Mouse (Mus musculus): ENCODE results near the gene Lrrc29. TPM values are rescaled to one million over a fixed set of nuclear protein-coding genes. Genes with fewer than 3 reads are reported as not detected.

The Lrrc29 gene
- polyA plus RNA-seq, 1 experiment, result 11.0 TPM

- 74% methylated on average over 8 of the region's 8 CpGs for WGBS
- H3K36me3 ChIP-seq (ENCODE audit: control insufficient read depth, insufficient read depth, low read length), result no peaks in the 10 kb centered on the region
- no peak overlapping the region for H3K27ac ChIP-seq (ENCODE audit: insufficient read depth, low read depth, low read length)
Measured at GRCm38 (mm10) chr8:105310118-105310517, 16.0 kb downstream of the Lrrc29 start.

DNA sequence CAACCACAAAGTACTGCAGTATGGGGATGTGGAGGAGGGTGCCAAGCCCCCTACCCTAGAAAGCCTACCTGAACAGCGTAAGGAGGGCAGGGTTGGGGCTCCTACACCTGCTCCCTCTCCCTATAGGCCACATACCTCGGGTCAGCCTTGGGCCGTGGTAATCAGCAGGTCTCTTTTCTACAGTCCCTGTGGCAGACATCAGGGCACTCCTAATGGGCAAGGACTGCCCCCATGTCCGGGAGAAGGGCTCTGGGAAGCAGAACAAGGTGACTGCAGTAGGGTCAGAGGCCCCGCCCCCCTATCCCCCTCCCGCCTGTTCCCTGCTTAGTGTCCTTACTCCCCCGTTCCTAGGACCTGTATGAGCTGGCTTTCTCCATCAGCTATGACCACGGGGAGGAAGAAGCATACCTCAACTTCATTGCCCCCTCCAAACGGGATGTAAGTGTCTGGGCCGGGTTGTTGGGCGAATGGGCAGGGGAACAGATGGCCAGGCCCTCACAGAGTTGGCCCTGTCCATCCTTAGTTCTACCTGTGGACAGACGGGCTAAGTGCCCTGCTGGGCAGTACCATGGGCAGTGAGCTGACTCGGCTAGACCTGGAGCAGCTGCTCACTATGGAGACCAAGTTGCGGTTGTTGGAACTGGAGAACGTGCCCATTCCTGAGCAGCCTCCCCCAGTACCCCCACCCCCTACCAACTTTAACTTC lies 16.8 kb downstream of the Lrrc29 start:
- no peaks in the 10 kb centered on the region for H3K27me3 ChIP-seq (replicated peaks; ENCODE audit: control insufficient read depth, insufficient read depth, low read length)

More at GRCm38 (mm10) chr8:105310118-105310517, 16.0 kb downstream of the Lrrc29 start:
- Histone ChIP-seq H3K4me3 (ENCODE audit: insufficient read depth, low read depth, low read length) (no peak overlapping the region), H3K27me3 (replicated peaks; ENCODE audit: control insufficient read depth, insufficient read depth, low read length) (no peaks in the 10 kb centered on the region), H3K4me1 (ENCODE audit: control insufficient read depth, insufficient read depth, low read length) (peaks cover 9% of the 10 kb centered on the region; the same call in 1 of the 2 replicates)
- no peak for DNase-seq
- TF ChIP-seq POLR2A (IDR thresholded peaks at IDR 0.05; ENCODE audit: low read depth, low read length) (no peak), CTCF (conservative IDR thresholded peaks at IDR 0.05; ENCODE audit: insufficient read depth, insufficient read length, low read depth, low read length) (no peak)

DNA sequence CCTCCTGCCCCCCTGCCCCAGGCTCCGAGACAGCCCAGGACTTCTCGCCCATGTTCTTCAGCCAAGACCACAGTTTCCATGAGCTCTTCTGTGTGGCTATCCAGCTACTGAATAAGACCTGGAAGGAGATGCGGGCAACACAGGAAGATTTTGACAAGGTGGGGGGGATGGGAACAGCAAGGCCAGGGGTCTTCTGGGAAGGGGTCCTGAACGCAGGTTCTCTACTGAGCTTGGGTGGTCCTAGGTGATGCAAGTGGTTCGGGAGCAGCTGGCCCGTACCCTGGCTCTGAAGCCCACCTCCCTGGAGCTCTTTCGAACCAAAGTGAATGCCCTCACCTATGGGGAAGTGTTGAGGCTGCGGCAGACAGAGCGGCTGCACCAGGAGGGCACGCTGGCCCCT lies 17.6 kb downstream of the Lrrc29 start:
- Histone ChIP-seq H3K4me3 (ENCODE audit: insufficient read depth, low read depth, low read length) (no peak overlapping the region), H3K27ac (ENCODE audit: insufficient read depth, low read depth, low read length) (no peak overlapping the region), H3K27me3 (replicated peaks; ENCODE audit: control insufficient read depth, insufficient read depth, low read length) (no peaks in the 10 kb centered on the region), H3K36me3 (ENCODE audit: control insufficient read depth, insufficient read depth, low read length) (no peaks in the 10 kb centered on the region), H3K4me1 (ENCODE audit: control insufficient read depth, insufficient read depth, low read length) (peaks cover 9% of the 10 kb centered on the region; the same call in 1 of the 2 replicates)
- 95% methylated on average over 10 of the region's 10 CpGs for WGBS
- DNase-seq, result no peak
- TF ChIP-seq POLR2A (IDR thresholded peaks at IDR 0.05; ENCODE audit: low read depth, low read length) (no peak), CTCF (conservative IDR thresholded peaks at IDR 0.05; ENCODE audit: insufficient read depth, insufficient read length, low read depth, low read length) (no peak)

More for the DNA sequence above, 16.8 kb downstream of the Lrrc29 start:
- DNase-seq, result no peak
- no peak overlapping the region for H3K27ac ChIP-seq (ENCODE audit: insufficient read depth, low read depth, low read length)
- no peak overlapping the region for H3K4me3 ChIP-seq (ENCODE audit: insufficient read depth, low read depth, low read length)
- H3K36me3 ChIP-seq (ENCODE audit: control insufficient read depth, insufficient read depth, low read length), result no peaks in the 10 kb centered on the region
- TF ChIP-seq POLR2A (IDR thresholded peaks at IDR 0.05; ENCODE audit: low read depth, low read length), result no peak
- no peak for TF ChIP-seq CTCF (conservative IDR thresholded peaks at IDR 0.05; ENCODE audit: insufficient read depth, insufficient read length, low read depth, low read length)
- WGBS, result 75% methylated on average over 15 of the region's 15 CpGs
- H3K4me1 ChIP-seq (ENCODE audit: control insufficient read depth, insufficient read depth, low read length), result peaks cover 9% of the 10 kb centered on the region; the same call in 1 of the 2 replicates

GRCm38 (mm10) chr8:105307670-105308069 lies 18.4 kb downstream of the Lrrc29 start:
- no peak overlapping the region for H3K4me3 ChIP-seq (ENCODE audit: insufficient read depth, low read depth, low read length)
- TF ChIP-seq POLR2A (IDR thresholded peaks at IDR 0.05; ENCODE audit: low read depth, low read length), result no peak
- TF ChIP-seq CTCF (conservative IDR thresholded peaks at IDR 0.05; ENCODE audit: insufficient read depth, insufficient read length, low read depth, low read length), result no peak
- no peaks in the 10 kb centered on the region for H3K27me3 ChIP-seq (replicated peaks; ENCODE audit: control insufficient read depth, insufficient read depth, low read length)
- WGBS, result 82% methylated on average over 13 of the region's 13 CpGs
- peaks cover 9% of the 10 kb centered on the region; the same call in 1 of the 2 replicates for H3K4me1 ChIP-seq (ENCODE audit: control insufficient read depth, insufficient read depth, low read length)
- DNase-seq, result no peak
- H3K27ac ChIP-seq (ENCODE audit: insufficient read depth, low read depth, low read length), result no peak overlapping the region
- no peaks in the 10 kb centered on the region for H3K36me3 ChIP-seq (ENCODE audit: control insufficient read depth, insufficient read depth, low read length)

DNA sequence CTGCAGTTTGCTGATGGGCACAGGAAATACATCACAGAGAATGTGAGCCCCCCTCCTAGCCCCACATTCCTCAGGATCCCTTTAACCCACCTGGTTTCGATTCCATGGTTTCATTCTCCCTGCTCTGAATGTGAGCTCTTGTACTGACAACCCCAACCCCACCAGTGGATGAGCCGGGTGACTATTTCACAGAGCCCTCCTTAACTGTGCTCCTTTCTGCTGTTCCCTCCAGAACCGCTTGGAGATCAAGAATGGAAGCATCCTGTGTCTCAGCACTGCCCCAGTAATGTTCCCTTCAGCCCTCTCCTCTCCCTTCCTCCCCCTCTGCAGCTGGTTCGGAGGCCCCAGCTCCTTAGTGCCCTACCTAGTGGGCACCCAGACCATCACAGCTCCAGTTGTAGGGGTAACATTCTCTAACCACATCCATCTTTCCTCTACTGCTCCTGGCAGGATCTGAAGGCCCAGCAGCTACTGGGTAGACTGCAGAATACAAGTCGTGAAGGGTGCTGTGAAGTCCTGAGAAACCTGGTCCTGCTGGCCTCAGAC lies 19.9 kb downstream of the Lrrc29 start:
- Histone ChIP-seq H3K27me3 (replicated peaks; ENCODE audit: control insufficient read depth, insufficient read depth, low read length) (no peaks in the 10 kb centered on the region), H3K36me3 (ENCODE audit: control insufficient read depth, insufficient read depth, low read length) (no peaks in the 10 kb centered on the region; the same call in 1 of the 2 replicates), H3K4me3 (ENCODE audit: insufficient read depth, low read depth, low read length) (peak overlapping the region; percentile 66), H3K4me1 (ENCODE audit: control insufficient read depth, insufficient read depth, low read length) (peaks cover 9% of the 10 kb centered on the region; the same call in 1 of the 2 replicates), H3K27ac (ENCODE audit: insufficient read depth, low read depth, low read length) (no peak overlapping the region)
- 24% methylated on average over 5 of the region's 5 CpGs for WGBS
- DNase-seq, result no peak
- TF ChIP-seq CTCF (conservative IDR thresholded peaks at IDR 0.05; ENCODE audit: insufficient read depth, insufficient read length, low read depth, low read length), result no peak
- no peak for TF ChIP-seq POLR2A (IDR thresholded peaks at IDR 0.05; ENCODE audit: low read depth, low read length)

DNA sequence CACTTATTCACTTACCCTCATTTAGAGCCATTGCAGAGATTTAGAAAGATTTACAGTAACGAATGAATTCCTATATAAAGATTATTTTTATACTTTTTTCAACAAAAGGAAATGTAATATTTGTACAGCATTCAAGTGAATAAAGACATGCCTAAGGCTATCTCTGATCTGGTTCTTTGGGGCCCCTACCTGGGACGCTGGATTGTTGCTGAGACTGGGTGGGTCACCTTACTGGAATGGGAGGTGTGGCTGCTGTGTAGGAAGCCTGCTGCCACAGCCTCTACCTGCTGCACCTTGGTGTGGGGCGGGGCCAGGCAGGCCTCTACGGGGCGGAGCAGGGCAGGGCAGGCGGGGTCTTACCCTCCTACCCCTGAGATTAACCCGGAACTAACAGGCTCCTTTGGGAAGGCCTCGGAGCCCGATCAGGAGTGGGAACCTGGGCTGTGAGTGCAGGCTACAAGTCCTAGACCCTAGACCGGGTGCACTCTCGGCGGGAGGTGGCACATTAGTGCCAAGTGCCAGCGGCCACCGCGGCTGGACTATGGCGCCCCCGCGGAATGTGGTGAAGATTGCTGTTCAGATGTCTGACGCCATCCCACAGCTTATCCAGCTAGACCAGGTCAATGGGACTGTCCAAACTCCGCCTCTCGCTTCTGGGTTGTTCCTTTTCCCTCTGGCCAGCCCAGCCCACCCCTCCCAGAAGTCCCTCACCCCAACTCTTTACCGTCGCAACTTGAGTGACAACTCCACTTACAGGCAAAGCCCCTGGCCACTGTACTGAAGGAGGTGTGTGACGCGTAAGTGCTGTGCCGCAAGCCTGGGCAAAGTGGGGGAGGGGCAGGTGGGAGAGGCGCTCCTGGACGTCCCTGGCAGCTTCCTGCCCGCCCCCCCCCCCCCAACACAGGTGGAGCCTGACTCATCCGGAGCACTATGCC lies 20.6 kb downstream of the Lrrc29 start, which contains the start of gene Elmo3:
Elmo3 (plus strand) TSS at position 391 of the 935 bp plus-strand sequence.
- WGBS, result 6% methylated on average over 27 of the region's 30 CpGs
- Histone ChIP-seq H3K27me3 (replicated peaks; ENCODE audit: control insufficient read depth, insufficient read depth, low read length) (no peaks in the 10 kb centered on the region), H3K4me1 (ENCODE audit: control insufficient read depth, insufficient read depth, low read length) (peaks cover 9% of the 10 kb centered on the region; the same call in 1 of the 2 replicates), H3K27ac (ENCODE audit: insufficient read depth, low read depth, low read length) (peak within 1 kb of the TSS; percentile 60), H3K36me3 (ENCODE audit: control insufficient read depth, insufficient read depth, low read length) (no peaks in the 10 kb centered on the region; the same call in 1 of the 2 replicates), H3K4me3 (ENCODE audit: insufficient read depth, low read depth, low read length) (peak within 1 kb of the TSS; percentile 66)
- TF ChIP-seq POLR2A (IDR thresholded peaks at IDR 0.05; ENCODE audit: low read depth, low read length) (peak; percentile 77), CTCF (conservative IDR thresholded peaks at IDR 0.05; ENCODE audit: insufficient read depth, insufficient read length, low read depth, low read length) (0 out of 2 replicates have a peak, but pooled peaks have one; percentile 4)
- DNase-seq, result peak; percentile 93
